Mouse (Mus musculus): ENCODE measurements around the gene Tent5b. TPM values are rescaled to one million over a fixed set of nuclear protein-coding genes. Genes with fewer than 3 reads are reported as not detected.

Gene Tent5b
- total RNA-seq, 1 experiment from 2014 or later, result not detected

DNA sequence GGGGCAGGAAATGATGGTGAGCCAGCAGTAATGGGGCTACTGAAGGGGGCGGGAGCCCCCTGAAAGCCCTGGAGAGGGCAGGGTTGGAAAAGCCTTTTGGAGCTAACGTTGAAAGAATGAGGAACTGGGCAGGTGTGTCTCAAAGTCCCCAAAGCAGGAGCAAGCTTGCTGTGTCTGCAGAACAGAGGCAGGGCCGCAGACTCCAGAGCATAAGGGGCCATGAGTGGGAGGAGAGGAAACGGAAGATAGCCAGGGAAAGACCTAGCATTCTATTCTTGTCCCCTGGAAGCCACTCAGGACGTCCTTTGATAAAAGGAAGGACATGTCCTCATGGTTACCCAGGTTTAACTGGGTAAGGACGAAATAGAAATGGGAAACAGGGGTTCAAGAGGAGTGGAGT, 16.7 kb upstream of the Tent5b start:
- ATAC-seq (replicated peaks; ENCODE audit: insufficient number of reproducible peaks, low FRiP score, low TSS enrichment, poor library complexity, severe bottlenecking), result no peak

DNA sequence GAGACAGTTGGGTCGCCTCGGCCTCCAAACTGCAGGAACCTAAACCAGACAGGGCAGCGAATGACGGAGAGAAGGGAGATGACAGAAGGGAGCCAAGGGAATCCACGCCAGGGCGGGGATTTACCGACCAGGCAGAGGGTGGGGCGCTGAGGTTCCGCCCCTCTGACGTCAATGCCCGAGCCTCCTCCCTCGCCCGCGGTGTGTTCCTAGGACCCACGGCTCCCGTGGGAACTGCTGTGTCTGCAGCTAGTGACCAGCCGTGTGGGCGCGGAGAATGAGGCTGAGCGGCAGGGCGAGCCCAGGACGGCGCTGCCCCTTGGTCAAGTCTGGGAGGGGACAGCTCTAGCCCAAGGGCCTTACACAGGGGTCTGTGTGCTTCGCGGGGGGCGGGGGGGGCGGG, 11.9 kb upstream of the Tent5b start:
- peak; percentile 90 for ATAC-seq (replicated peaks; ENCODE audit: insufficient number of reproducible peaks, low FRiP score, low TSS enrichment, poor library complexity, severe bottlenecking)

DNA sequence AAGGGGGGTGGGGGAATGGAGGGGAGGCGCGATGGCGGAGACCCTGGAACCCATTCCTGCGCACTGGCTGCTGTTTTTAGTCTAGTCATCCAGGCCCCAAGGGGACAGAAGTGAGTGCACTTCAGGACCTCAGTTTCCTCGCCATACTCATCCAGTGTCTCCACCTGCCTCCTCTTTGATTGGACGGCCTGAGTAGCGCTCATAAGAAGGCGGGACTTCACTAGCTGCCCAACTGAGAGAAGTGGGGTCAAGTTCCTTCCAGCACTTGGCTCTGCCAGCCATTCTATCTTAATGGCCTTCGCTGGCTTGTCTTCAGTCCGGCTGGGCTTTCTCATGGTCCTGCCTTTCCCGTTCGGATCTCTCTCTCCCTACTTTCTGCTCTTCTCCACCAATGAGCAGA, 10.8 kb upstream of the Tent5b start:
- ATAC-seq (replicated peaks; ENCODE audit: insufficient number of reproducible peaks, low FRiP score, low TSS enrichment, poor library complexity, severe bottlenecking), result no peak

DNA sequence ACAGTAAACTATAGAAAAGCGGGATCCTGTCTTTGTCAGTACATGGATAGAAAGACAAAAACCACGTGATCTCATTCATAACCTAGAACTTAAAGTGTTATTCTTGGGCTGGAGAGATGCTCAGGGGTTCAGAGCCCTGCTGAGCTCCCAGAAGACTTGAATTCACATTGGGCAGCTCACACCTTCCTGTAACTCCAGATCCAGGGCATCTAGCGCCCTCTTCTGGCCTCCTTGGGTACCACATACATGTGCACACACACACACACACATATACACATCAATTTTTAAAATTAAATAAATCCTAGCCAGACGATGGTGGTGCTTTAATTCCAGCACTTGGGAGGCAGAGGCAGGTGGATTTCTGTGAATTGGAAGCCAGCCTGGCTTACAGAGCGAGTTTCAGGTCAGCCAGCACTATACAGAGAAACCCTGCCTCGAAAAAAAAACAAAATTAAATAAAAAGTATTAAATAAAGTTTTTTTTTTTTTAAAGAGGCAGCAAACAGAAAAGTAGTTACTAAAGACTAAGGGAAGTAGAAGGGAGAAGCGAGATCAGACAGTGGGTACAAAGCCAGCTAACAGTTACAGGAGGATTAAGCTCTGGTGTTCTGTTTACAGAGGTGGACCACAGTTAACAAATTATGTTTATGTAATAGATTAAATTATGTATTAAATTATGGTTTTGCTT, 8.7 kb upstream of the Tent5b start:
- no peak for ATAC-seq (replicated peaks; ENCODE audit: insufficient number of reproducible peaks, low FRiP score, low TSS enrichment, poor library complexity, severe bottlenecking)

DNA sequence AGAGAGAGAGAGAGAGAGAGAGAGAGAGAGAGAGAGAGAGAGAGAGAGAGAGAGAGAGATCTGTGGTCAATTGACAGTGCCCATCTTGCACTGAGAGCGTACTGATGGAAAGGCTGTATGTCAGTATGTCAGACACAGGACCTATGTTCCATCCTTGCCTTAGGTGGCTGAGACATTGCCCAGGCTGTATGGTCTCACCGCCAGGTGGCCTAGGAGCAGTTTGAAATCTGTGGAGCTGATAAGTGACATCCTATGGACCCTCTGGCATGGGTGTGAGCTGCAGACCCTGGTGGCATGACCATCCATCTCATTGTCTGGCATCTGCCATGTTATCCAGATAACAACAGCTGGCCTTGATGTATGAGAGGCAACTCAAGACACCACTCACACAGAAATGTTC, 6.1 kb upstream of the Tent5b start:
- ATAC-seq (replicated peaks; ENCODE audit: insufficient number of reproducible peaks, low FRiP score, low TSS enrichment, poor library complexity, severe bottlenecking), result no peak

DNA sequence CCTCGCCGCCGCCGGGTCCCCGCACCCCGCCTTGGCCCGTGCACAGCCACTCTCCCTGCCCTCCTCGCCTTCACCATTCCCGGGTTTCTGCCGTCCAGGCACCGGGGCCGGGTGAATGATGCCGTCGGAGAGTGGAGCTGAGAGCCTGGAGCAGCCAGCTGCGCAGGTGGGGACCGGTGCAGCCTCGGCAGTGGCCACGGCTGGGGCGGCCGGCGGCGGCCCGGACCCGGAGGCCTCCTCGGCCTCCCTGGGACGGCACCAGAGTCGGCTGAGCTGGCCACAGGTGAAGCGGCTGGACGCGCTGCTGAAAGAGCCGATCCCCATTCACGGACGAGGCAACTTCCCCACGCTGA, 229 bp downstream of the Tent5b start:
- ATAC-seq (replicated peaks; ENCODE audit: insufficient number of reproducible peaks, low FRiP score, low TSS enrichment, poor library complexity, severe bottlenecking), result no peak

DNA sequence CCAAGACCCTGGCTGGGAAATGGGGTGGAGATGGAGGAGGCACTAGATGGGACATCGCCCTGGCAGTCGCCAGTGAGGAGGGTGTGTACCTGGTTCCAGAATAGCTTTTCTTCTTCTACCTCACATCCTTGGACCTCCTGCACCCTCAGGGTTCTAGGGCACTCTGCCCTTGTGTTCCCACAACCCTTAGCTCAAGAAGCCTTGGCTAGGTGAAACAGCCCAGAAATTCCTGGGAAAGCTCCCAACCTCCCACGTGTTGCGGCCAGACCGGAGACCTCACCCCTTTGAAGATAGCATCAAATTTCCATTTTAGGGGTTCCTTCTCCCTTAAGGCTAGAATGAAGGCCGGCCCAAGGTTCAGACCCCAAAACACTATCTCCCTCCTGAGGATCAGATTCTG, 822 bp downstream of the Tent5b start:
- ATAC-seq (replicated peaks; ENCODE audit: insufficient number of reproducible peaks, low FRiP score, low TSS enrichment, poor library complexity, severe bottlenecking), result no peak

DNA sequence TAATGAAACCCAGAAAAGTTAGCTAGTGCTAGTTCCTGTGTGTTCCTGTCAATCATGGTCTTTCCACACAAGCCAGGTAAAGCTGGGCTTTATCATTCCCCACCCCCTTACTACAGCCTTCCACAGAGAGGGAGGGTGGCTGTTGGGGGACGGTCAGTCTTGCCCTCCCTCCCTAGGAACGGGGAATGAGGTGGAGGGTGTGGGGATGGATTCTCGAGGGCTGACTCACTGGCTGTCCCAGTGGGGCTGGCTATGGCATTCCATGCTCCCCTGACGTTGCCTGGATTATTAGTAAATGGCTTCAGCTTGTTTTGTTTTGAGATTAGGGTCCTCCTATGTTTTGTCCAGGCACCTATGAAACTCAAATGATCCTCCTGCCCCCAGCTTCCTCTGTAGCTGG, 1.6 kb downstream of the Tent5b start:
- no peak for ATAC-seq (replicated peaks; ENCODE audit: insufficient number of reproducible peaks, low FRiP score, low TSS enrichment, poor library complexity, severe bottlenecking)

DNA sequence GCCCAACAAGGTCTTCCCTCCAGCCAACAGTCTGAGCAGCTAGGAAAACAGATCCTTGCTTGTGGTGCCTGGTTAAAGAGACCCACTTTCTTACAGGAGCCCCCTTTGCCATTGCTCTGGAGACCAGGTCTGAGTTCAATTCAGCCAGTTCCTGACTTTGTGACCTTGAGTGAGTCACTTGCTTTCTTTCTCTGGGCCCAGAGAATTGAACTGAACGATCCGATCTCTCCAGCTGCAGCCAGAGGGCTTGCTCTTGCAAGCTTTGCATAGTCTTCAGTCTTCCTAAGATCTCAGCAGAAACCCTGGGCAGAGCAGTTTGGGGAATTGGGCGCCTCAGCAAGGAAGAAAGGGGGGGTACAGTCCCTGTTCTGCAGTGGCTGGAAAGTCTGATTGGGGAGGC, 2.5 kb downstream of the Tent5b start:
- no peak for ATAC-seq (replicated peaks; ENCODE audit: insufficient number of reproducible peaks, low FRiP score, low TSS enrichment, poor library complexity, severe bottlenecking)

DNA sequence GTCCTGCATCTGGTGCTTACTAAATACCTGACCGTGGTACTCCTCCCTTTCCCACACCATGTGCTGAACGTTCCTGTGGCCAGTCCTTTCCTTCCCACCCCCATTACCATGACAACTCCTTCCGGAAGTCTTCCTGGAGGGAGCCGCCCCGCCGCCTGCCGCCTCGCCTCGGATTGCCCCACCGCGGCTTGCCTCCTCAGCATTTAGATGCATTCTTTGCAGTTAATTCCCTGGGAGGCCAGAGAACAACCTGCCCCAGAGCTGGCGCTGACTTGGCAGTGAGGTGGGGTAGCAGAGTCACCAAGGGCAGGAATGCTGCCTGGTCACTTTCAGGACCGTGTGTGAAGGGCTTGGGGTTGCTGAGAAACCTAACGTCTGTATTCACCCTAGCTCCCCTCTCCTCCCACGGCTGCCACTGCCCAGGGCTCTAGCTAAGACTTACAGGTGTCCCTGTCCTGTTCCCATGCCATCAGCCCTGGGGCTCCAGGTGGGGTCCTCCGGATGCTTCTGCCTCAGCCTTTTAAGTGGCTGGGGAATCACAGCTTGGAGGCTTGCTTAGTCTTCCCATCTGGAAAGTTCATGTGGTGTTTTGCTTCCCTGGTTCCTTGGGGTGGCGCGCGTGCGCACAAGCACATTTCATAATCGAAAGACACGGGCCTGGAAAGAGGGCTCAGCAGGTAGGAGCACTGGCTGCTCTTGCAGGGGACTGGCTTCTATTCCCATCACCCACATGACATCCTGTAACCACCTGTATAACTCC, 4.5 kb downstream of the Tent5b start:
- no peak for ATAC-seq (replicated peaks; ENCODE audit: insufficient number of reproducible peaks, low FRiP score, low TSS enrichment, poor library complexity, severe bottlenecking)

DNA sequence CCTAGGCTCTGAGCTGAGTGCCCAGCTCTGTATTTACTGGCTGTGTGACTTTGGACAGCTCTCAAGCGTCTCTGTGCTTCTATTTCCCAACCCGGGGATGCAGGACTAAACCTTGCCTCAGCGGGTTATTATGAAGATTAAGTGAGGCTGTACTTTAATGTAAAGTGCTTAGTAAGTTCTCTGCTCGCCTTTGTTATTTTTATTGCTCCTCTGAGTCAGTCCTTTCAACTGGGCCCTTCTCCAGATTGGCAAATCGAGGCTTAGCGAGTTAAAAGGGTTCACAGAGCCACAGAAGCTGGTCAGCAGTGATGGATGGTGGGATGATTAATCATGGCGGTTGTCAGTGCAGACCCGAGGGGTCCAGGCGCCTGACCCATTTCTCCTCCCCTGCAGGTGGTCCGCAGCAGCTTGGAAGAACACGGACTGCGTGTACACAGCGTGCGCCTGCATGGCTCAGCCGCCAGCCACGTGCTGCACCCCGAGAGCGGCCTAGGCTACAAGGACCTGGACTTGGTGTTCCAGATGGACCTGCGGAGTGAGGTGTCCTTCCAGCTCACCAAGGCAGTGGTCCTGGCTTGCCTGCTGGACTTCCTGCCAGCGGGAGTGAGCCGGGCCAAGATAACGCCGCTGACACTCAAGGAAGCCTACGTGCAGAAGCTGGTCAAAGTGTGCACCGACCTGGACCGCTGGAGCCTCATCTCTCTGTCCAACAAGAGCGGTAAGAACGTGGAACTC, 5.9 kb downstream of the Tent5b start:
- no peak for ATAC-seq (replicated peaks; ENCODE audit: insufficient number of reproducible peaks, low FRiP score, low TSS enrichment, poor library complexity, severe bottlenecking)

DNA sequence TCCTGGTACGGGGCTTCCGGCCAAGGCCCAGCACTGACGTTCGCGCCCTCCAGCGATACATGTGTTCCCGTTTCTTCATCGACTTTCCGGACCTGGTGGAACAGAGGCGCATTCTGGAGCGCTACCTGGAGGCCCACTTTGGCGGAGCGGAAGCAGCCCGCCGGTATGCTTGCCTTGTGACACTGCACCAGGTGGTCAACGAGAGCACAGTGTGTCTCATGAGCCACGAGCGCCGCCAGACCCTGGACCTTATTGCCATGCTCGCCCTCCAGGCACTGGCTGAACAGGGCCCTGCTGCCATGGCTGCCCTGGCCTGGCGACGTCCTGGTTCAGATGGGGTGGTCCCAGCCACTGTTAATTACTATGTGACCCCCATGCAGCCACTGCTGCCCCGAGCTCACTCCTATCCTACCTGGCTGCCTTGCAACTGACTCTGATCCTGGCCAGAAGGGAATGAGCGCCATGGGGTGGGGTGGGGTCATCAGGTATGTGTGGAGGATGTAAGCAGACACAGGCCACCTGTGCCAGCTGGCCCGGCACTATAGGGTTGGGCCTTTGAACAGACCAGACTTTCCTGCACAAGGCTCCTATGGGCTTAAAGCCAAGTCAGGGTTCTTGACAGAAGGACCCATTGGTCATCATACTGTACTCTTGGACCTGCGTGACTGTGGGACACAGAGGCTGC, 6.9 kb downstream of the Tent5b start:
- ATAC-seq (replicated peaks; ENCODE audit: insufficient number of reproducible peaks, low FRiP score, low TSS enrichment, poor library complexity, severe bottlenecking), result no peak

DNA sequence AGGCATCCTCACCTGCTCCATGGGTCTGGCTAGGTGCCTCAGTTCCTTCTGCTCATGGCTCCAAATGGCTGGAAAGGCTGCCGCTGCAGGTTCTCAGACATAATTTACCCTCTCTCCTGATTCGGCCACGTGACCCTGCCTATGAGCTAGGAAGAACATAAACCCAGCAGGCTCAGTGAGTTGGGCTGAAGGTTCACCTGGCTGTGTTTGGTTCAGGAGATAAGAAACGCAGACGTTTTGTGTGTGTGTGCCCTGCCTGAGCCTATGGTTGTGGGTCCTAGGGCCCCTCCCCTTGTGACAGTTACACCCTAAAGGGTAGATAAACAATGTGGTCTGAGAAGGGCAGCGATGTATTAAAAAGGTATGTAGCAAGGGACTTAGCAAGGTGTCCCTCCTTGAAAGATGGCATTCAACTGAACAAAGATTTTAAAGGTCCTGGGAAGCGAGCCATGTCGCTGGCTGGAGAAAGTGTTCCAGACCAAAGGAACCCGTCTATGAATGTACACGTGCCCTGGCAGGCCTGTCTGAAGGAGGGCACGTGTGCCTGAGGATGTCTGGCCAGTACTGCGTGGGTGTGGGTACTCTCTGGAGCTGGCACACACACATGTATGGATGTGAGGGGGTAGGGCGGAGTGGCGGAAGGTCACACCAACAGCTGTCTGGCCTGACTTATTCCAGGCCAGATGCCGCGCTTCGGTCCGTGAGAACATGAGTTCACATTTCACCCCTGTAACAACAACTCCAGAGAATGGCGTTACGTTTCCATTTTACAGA, 8.9 kb downstream of the Tent5b start:
- no peak for ATAC-seq (replicated peaks; ENCODE audit: insufficient number of reproducible peaks, low FRiP score, low TSS enrichment, poor library complexity, severe bottlenecking)

DNA sequence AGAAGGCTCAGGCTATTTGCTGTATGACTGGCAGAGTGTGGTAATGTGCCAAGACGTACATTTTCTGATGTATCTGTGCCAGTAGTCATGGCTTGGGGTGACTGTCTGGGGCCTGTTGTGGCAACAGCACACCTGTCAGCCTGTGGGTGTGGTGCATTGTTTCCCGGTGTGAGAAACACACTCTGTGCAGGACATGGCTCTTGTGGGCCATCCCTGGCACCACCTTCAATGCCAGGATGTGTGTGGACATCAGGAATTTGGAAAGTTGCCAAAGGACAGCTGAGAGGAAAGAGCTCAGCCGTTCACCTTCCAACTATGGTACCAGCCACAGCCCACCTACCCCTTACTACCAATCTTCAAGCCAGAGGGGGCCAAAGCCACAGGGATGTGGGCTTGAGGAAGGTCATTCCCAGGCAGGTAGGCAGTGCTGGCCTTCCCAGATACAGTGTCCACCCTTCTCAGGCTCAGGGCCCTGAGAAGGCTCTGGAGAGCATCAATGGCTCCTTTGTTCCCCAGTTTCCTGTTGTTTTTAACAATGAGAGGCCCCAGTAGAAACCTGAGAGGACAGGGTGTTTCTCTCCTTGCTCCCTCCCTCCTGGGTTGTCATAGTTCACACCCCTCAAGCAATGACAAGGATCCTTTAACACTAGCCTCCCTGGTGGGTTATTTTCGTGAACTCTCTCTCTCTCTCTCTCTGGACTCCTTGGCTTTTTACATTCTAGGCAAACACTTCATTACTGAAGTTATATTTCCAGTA, 9.7 kb downstream of the Tent5b start:
- ATAC-seq (replicated peaks; ENCODE audit: insufficient number of reproducible peaks, low FRiP score, low TSS enrichment, poor library complexity, severe bottlenecking), result no peak

DNA sequence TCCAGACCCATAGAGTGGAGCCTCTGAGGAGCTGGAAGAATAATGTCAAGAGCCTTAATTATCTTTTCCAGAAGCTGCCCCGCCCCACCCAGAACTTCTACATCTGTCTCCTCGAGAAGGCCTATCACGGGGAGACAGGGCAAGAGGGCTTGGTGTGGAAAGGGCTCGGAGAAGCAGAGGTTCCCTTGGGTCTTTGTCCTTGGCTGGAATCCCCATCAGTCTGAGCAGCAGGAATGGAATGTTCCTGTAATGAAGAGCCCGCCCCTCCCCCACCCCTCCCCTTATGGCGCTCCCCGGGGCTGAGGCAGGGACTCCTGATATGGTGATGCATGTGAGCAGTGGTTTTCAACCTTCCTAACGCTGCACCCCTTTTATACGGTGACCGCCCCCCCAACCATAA, 11.9 kb downstream of the Tent5b start:
- ATAC-seq (replicated peaks; ENCODE audit: insufficient number of reproducible peaks, low FRiP score, low TSS enrichment, poor library complexity, severe bottlenecking), result no peak

DNA sequence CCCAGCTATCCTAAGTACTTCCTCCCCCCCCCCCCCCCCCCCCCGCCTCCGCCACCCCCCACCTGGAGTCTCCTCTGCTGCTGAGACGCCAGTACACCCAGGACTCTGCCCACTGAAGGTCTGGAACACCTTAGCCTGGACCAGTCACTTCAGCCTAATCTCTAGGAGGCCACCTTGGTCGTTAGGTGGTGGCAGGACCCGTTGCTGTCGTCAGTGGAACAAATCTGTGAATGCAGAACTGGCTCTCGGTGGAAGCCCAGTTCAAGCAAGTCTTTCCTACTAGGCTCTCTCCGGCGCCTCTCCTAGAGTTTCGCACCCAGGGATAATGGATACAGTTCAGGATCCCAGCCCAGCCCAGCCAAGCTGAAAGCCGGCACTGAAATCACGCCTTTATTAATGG, 14.0 kb downstream of the Tent5b start:
- 0 out of 2 replicates have a peak, but pooled peaks have one; percentile 15 for ATAC-seq (replicated peaks; ENCODE audit: insufficient number of reproducible peaks, low FRiP score, low TSS enrichment, poor library complexity, severe bottlenecking)

DNA sequence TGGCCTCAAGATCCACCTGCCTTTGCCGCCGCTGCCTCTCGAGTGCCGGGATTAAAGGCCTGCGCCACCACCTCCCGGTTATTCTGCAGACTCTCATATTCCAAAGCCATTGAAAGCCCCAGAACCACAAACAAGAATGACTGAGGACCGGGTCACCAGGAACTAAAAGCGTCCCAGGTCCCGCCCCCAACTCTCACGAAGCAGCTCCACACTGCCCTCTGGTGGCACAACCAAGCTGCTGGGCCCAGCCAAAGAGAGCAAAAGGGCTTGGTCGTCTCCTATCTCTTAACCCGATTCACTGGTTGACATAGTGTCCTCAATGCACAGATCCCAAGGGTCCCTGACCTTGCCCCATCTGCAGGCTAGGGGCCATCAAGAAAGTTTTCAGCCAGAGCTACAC, 14.5 kb downstream of the Tent5b start:
- peak; percentile 82 for ATAC-seq (replicated peaks; ENCODE audit: insufficient number of reproducible peaks, low FRiP score, low TSS enrichment, poor library complexity, severe bottlenecking)

DNA sequence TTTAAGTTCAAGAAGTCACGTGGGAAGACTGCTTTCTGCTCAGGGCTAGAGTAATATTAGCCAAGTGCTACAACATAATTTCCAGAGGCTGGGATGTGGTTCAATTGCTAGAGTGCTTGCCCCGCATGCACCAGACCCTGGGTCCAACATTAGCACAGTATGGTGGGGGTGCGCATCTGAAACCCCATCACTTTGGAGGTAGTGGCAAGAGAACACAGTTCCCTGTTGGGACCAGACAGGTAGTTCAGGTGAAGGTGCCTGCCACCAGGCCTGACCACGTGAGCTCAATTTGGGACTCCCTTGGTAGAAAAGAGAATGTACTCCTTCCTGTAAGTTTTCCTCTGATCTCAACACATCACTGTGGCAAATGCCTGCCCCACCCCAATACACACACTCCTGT, 14.9 kb downstream of the Tent5b start:
- no peak for ATAC-seq (replicated peaks; ENCODE audit: insufficient number of reproducible peaks, low FRiP score, low TSS enrichment, poor library complexity, severe bottlenecking)

Data from monocyte, adult 5-6 weeks (primary cell).